Mouse (Mus musculus): ENCODE measurements around the gene Lrrc73. TPM values are rescaled to one million over a fixed set of nuclear protein-coding genes. Genes with fewer than 3 reads are reported as not detected.

The Lrrc73 gene
- total and polyA plus RNA-seq, 3 experiments = 0.27 to 1.5 (median 0.38) TPM

GRCm38 (mm10) chr17:46265918-46266618, 12.7 kb downstream of the Lrrc73 start:
- no peak for TF ChIP-seq GATA1 (IDR thresholded peaks at IDR 0.05; ENCODE audit: borderline replicate concordance, low read length)
- peak; percentile 73 for TF ChIP-seq CTCF (IDR thresholded peaks at IDR 0.05; ENCODE audit: low read depth, low read length)
- peak; percentile 63 for DNase-seq (ENCODE audit: low spot score)
- Histone ChIP-seq H3K36me3 (replicated peaks) (peaks cover 99% of the 10 kb centered on the region), H3K9me3 (replicated peaks) (no peaks in the 10 kb centered on the region), H3K4me3 (ENCODE audit: low read depth, low read length) (no peak overlapping the region), H3K4me1 (ENCODE audit: insufficient read depth, low read depth, low read length) (peaks cover 22% of the 10 kb centered on the region), H3K27me3 (ENCODE audit: insufficient read depth, low read length) (no peaks in the 10 kb centered on the region)
- ATAC-seq (ENCODE audit: extremely low read depth, insufficient number of reproducible peaks, low FRiP score, poor library complexity, severe bottlenecking) = peak; percentile 40

- peaks cover 99% of the 10 kb centered on the region for H3K36me3 ChIP-seq (replicated peaks)
- TF ChIP-seq TAL1 (conservative IDR thresholded peaks at IDR 0.05; ENCODE audit: low read depth, low read length) (no peak), CTCF (IDR thresholded peaks at IDR 0.05; ENCODE audit: low read depth, low read length) (no peak), GATA1 (IDR thresholded peaks at IDR 0.05; ENCODE audit: borderline replicate concordance, low read length) (no peak), POLR2AphosphoS5 (IDR thresholded peaks at IDR 0.05; ENCODE audit: insufficient replicate concordance, low read depth, low read length) (no peak), GATA2 (IDR thresholded peaks at IDR 0.05; ENCODE audit: borderline replicate concordance, low read depth, low read length) (no peak)
- ATAC-seq (ENCODE audit: extremely low read depth, insufficient number of reproducible peaks, low FRiP score, poor library complexity, severe bottlenecking) = no peak
These were observed 13.7 kb downstream of the Lrrc73 start for GRCm38 (mm10) chr17:46266986-46267385.

GRCm38 (mm10) chr17:46267511-46267910, 14.2 kb downstream of the Lrrc73 start:
- TF ChIP-seq CTCF (IDR thresholded peaks at IDR 0.05; ENCODE audit: low read depth, low read length) (no peak), TAL1 (conservative IDR thresholded peaks at IDR 0.05; ENCODE audit: low read depth, low read length) (no peak), GATA1 (IDR thresholded peaks at IDR 0.05; ENCODE audit: borderline replicate concordance, low read length) (no peak), POLR2AphosphoS5 (IDR thresholded peaks at IDR 0.05; ENCODE audit: insufficient replicate concordance, low read depth, low read length) (no peak), GATA2 (IDR thresholded peaks at IDR 0.05; ENCODE audit: borderline replicate concordance, low read depth, low read length) (no peak)
- H3K27me3 ChIP-seq (ENCODE audit: insufficient read depth, low read length) = no peaks in the 10 kb centered on the region
- H3K36me3 ChIP-seq (replicated peaks) = peaks cover 99% of the 10 kb centered on the region
- no peak for DNase-seq (ENCODE audit: low spot score)
- H3K4me1 ChIP-seq (ENCODE audit: insufficient read depth, low read depth, low read length) = peaks cover 21% of the 10 kb centered on the region
- H3K4me3 ChIP-seq (ENCODE audit: low read depth, low read length) = no peak overlapping the region
- no peaks in the 10 kb centered on the region for H3K9me3 ChIP-seq (replicated peaks)
- ATAC-seq (ENCODE audit: extremely low read depth, insufficient number of reproducible peaks, low FRiP score, poor library complexity, severe bottlenecking) = no peak

More at GRCm38 (mm10) chr17:46266986-46267385, 13.7 kb downstream of the Lrrc73 start:
- peaks cover 21% of the 10 kb centered on the region for H3K4me1 ChIP-seq (ENCODE audit: insufficient read depth, low read depth, low read length)
- H3K4me3 ChIP-seq (ENCODE audit: low read depth, low read length) = no peak overlapping the region
- no peaks in the 10 kb centered on the region for H3K27me3 ChIP-seq (ENCODE audit: insufficient read depth, low read length)
- no peaks in the 10 kb centered on the region for H3K9me3 ChIP-seq (replicated peaks)
- DNase-seq (ENCODE audit: low spot score) = no peak

GRCm38 (mm10) chr17:46268026-46268720, 14.8 kb downstream of the Lrrc73 start:
- no peak overlapping the region for H3K4me3 ChIP-seq (ENCODE audit: low read depth, low read length)
- no peaks in the 10 kb centered on the region for H3K27me3 ChIP-seq (ENCODE audit: insufficient read depth, low read length)
- no peak for DNase-seq (ENCODE audit: low spot score)
- ATAC-seq (ENCODE audit: extremely low read depth, insufficient number of reproducible peaks, low FRiP score, poor library complexity, severe bottlenecking) = no peak
- no peaks in the 10 kb centered on the region for H3K9me3 ChIP-seq (replicated peaks)
- peaks cover 99% of the 10 kb centered on the region for H3K36me3 ChIP-seq (replicated peaks)
- no peak for TF ChIP-seq CTCF (IDR thresholded peaks at IDR 0.05; ENCODE audit: low read depth, low read length)
- no peak for TF ChIP-seq POLR2AphosphoS5 (IDR thresholded peaks at IDR 0.05; ENCODE audit: insufficient replicate concordance, low read depth, low read length)
- no peak for TF ChIP-seq TAL1 (conservative IDR thresholded peaks at IDR 0.05; ENCODE audit: low read depth, low read length)
- H3K4me1 ChIP-seq (ENCODE audit: insufficient read depth, low read depth, low read length) = peaks cover 21% of the 10 kb centered on the region

- Histone ChIP-seq H3K4me3 (ENCODE audit: low read depth, low read length) (no peak overlapping the region; the same call in 1 of the 2 replicates), H3K36me3 (replicated peaks) (peaks cover 97% of the 10 kb centered on the region), H3K9me3 (replicated peaks) (no peaks in the 10 kb centered on the region), H3K27me3 (ENCODE audit: insufficient read depth, low read length) (no peaks in the 10 kb centered on the region), H3K4me1 (ENCODE audit: insufficient read depth, low read depth, low read length) (peaks cover 21% of the 10 kb centered on the region)
- ATAC-seq (ENCODE audit: extremely low read depth, insufficient number of reproducible peaks, low FRiP score, poor library complexity, severe bottlenecking) (no peak), DNase-seq (ENCODE audit: low spot score) (no peak)
- TF ChIP-seq POLR2AphosphoS5 (IDR thresholded peaks at IDR 0.05; ENCODE audit: insufficient replicate concordance, low read depth, low read length) (no peak), CTCF (IDR thresholded peaks at IDR 0.05; ENCODE audit: low read depth, low read length) (no peak), GATA1 (IDR thresholded peaks at IDR 0.05; ENCODE audit: borderline replicate concordance, low read length) (no peak), GATA2 (IDR thresholded peaks at IDR 0.05; ENCODE audit: borderline replicate concordance, low read depth, low read length) (no peak), TAL1 (conservative IDR thresholded peaks at IDR 0.05; ENCODE audit: low read depth, low read length) (no peak)
These were observed 16.6 kb downstream of the Lrrc73 start for GRCm38 (mm10) chr17:46269771-46270534.

GRCm38 (mm10) chr17:46272058-46272457, 18.7 kb downstream of the Lrrc73 start:
- ATAC-seq (ENCODE audit: extremely low read depth, insufficient number of reproducible peaks, low FRiP score, poor library complexity, severe bottlenecking) (no peak), DNase-seq (ENCODE audit: low spot score) (no peak)
- Histone ChIP-seq H3K36me3 (replicated peaks) (peaks cover 96% of the 10 kb centered on the region), H3K4me1 (ENCODE audit: insufficient read depth, low read depth, low read length) (peaks cover 19% of the 10 kb centered on the region), H3K9me3 (replicated peaks) (no peaks in the 10 kb centered on the region), H3K27me3 (ENCODE audit: insufficient read depth, low read length) (no peaks in the 10 kb centered on the region), H3K4me3 (ENCODE audit: low read depth, low read length) (no peak overlapping the region)
- TF ChIP-seq POLR2AphosphoS5 (IDR thresholded peaks at IDR 0.05; ENCODE audit: insufficient replicate concordance, low read depth, low read length) (no peak), CTCF (IDR thresholded peaks at IDR 0.05; ENCODE audit: low read depth, low read length) (no peak), GATA2 (IDR thresholded peaks at IDR 0.05; ENCODE audit: borderline replicate concordance, low read depth, low read length) (no peak), GATA1 (IDR thresholded peaks at IDR 0.05; ENCODE audit: borderline replicate concordance, low read length) (no peak), TAL1 (conservative IDR thresholded peaks at IDR 0.05; ENCODE audit: low read depth, low read length) (no peak)

Data from G1E (cell line).